Mouse (Mus musculus): ENCODE results near the gene Vps25. TPM values are rescaled to one million over a fixed set of nuclear protein-coding genes. Genes with fewer than 3 reads are reported as not detected.

Gene Vps25
- polyA plus RNA-seq, 2 experiments: 36.3 to 90.0 TPM

DNA sequence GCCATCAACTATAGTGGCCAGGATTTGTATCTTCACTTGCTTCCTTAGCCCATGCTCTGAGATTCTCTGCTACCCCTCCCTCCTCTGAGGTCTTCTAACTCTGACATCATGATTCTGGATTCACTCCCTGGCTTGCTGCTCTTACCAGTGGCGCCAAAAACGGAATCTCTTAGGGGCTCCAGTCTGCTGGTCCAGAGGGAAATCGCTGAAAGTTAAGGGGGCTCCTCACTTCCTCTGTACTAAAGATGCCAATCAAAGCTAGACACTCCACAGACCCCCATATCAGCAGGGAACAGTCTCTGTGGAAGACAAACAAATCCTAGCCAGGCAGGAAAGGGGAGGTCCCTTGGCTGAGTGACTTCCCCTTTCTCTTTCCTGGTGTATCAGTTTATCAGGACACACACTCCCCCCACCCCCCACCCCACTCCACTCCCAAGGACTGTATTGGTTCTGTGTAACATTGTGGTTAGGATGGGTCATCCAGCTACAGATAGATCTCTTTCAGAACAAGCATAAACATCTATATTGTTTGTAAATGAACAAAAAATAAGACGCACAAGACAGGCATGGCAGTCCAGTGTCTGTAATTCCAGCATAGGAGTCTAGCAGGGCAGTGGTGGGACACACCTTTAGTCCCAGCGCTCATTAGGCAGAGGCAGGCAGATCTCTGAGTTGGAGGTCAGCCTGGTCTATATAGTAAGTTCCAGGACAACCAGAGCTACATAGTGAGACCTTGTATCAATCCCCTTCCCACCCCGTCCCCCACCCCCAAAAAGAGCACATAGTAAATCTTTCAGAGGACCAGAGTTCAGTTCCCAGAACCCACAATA lies 21.3 kb upstream of the Vps25 start:
- no peaks in the 10 kb centered on the region for H3K36me3 ChIP-seq (replicated peaks; ENCODE audit: control insufficient read depth, insufficient read depth, low read depth)
- TF ChIP-seq CTCF (IDR thresholded peaks at IDR 0.05; ENCODE audit: low read depth): no peak
- no peak for TF ChIP-seq EP300 (IDR thresholded peaks at IDR 0.05; ENCODE audit: low read depth)
- DNase-seq (ENCODE audit: low read depth in 3 of 3, low spot score in 3 of 3): no peak
- H3K27ac ChIP-seq: no peak overlapping the region
- H3K4me1 ChIP-seq (replicated peaks; ENCODE audit: control insufficient read depth in 2 of 2, insufficient read depth in 2 of 2, low read length in 1 of 2): peaks cover 0 to 21% of the 10 kb centered on the region in 2 experiments; a peak in 2 of 4 replicates
- 0 out of 2 replicates have a peak overlapping the region, but pooled peaks have one; percentile 23 for H3K9ac ChIP-seq (replicated peaks)
- WGBS (ENCODE audit: insufficient replicate concordance): 17% methylated on average over 6 of the region's 6 CpGs
- peak; percentile 59; the same call in 1 of the 2 replicates for ATAC-seq (ENCODE audit: insufficient read depth)
- peak overlapping the region in 1 of 2 experiments; percentile 16; a peak in 1 of 4 replicates for H3K4me3 ChIP-seq (ENCODE audit: insufficient read depth in 1 of 2, low read depth in 2 of 2, low read length in 2 of 2)
- H3K27me3 ChIP-seq (ENCODE audit: control insufficient read depth, insufficient read depth, low read length): peaks cover 31% of the 10 kb centered on the region
- no peaks in the 10 kb centered on the region for H3K9me3 ChIP-seq (ENCODE audit: control insufficient read depth, low read length)
- H3K4me2 ChIP-seq (ENCODE audit: low read depth): peak overlapping the region; percentile 32

DNA sequence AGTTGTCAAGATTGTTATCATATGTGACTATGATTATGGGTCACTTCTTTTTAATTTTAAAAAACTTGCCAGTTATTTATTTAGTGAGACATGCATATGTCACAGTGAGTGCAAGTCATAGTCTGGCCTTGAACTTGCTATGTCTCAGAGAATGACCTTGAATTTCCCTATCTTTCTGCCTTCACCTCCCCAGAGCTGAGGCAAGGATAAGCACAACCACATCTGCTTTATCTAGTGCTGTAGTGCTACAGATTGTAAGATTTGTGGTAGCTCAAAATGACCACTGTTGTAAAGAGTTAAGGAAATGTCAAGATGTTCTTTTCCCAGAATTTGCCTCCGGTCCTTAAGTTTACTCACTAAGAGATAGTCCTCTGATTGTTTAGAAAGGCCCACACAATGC lies 20.3 kb upstream of the Vps25 start:
- no peak for TF ChIP-seq EP300 (IDR thresholded peaks at IDR 0.05; ENCODE audit: low read depth)
- no peak for TF ChIP-seq CTCF (IDR thresholded peaks at IDR 0.05; ENCODE audit: low read depth)
- DNase-seq (ENCODE audit: low read depth in 3 of 3, low spot score in 3 of 3): no peak
- ATAC-seq (ENCODE audit: insufficient read depth): no peak
- H3K27me3 ChIP-seq (ENCODE audit: control insufficient read depth, insufficient read depth, low read length): peaks cover 31% of the 10 kb centered on the region
- H3K36me3 ChIP-seq (replicated peaks; ENCODE audit: control insufficient read depth, insufficient read depth, low read depth): no peaks in the 10 kb centered on the region
- no peak overlapping the region for H3K9ac ChIP-seq (replicated peaks)
- H3K4me2 ChIP-seq (ENCODE audit: low read depth): no peak overlapping the region
- no peak overlapping the region for H3K27ac ChIP-seq
- H3K4me1 ChIP-seq (replicated peaks; ENCODE audit: control insufficient read depth in 2 of 2, insufficient read depth in 2 of 2, low read length in 1 of 2): peaks cover 0 to 21% of the 10 kb centered on the region in 2 experiments; a peak in 2 of 4 replicates
- 33% methylated on average over 1 of the region's 1 CpGs for WGBS (ENCODE audit: insufficient replicate concordance)
- H3K9me3 ChIP-seq (ENCODE audit: control insufficient read depth, low read length): no peaks in the 10 kb centered on the region
- H3K4me3 ChIP-seq (ENCODE audit: insufficient read depth in 1 of 2, low read depth in 2 of 2, low read length in 2 of 2): no peak overlapping the region

- Histone ChIP-seq H3K27me3 (ENCODE audit: control insufficient read depth, insufficient read depth, low read length) (peaks cover 28% of the 10 kb centered on the region), H3K4me3 (ENCODE audit: insufficient read depth in 1 of 2, low read depth in 2 of 2, low read length in 2 of 2) (no peak overlapping the region)
Observed at GRCm38 (mm10) chr11:101234124-101234523, 19.4 kb upstream of the Vps25 start.

GRCm38 (mm10) chr11:101235429-101235828 lies 18.1 kb upstream of the Vps25 start:
- Histone ChIP-seq H3K4me3 (ENCODE audit: insufficient read depth in 1 of 2, low read depth in 2 of 2, low read length in 2 of 2) (no peak overlapping the region), H3K9me3 (ENCODE audit: control insufficient read depth, low read length) (no peaks in the 10 kb centered on the region), H3K36me3 (replicated peaks; ENCODE audit: control insufficient read depth, insufficient read depth, low read depth) (no peaks in the 10 kb centered on the region), H3K27ac (no peak overlapping the region), H3K4me1 (replicated peaks; ENCODE audit: control insufficient read depth in 2 of 2, insufficient read depth in 2 of 2, low read length in 1 of 2) (peaks cover 0 to 16% of the 10 kb centered on the region in 2 experiments; a peak in 2 of 4 replicates), H3K27me3 (ENCODE audit: control insufficient read depth, insufficient read depth, low read length) (peaks cover 18% of the 10 kb centered on the region), H3K4me2 (ENCODE audit: low read depth) (no peak overlapping the region), H3K9ac (replicated peaks) (no peak overlapping the region)
- DNase-seq (ENCODE audit: low read depth in 3 of 3, low spot score in 3 of 3) (no peak), ATAC-seq (ENCODE audit: insufficient read depth) (no peak)
- TF ChIP-seq CTCF (IDR thresholded peaks at IDR 0.05; ENCODE audit: low read depth) (no peak), EP300 (IDR thresholded peaks at IDR 0.05; ENCODE audit: low read depth) (no peak)

More at GRCm38 (mm10) chr11:101234124-101234523, 19.4 kb upstream of the Vps25 start:
- Histone ChIP-seq H3K36me3 (replicated peaks; ENCODE audit: control insufficient read depth, insufficient read depth, low read depth) (no peaks in the 10 kb centered on the region), H3K9me3 (ENCODE audit: control insufficient read depth, low read length) (no peaks in the 10 kb centered on the region), H3K4me2 (ENCODE audit: low read depth) (no peak overlapping the region), H3K4me1 (replicated peaks; ENCODE audit: control insufficient read depth in 2 of 2, insufficient read depth in 2 of 2, low read length in 1 of 2) (peaks cover 0 to 21% of the 10 kb centered on the region in 2 experiments; a peak in 2 of 4 replicates), H3K9ac (replicated peaks) (no peak overlapping the region), H3K27ac (no peak overlapping the region)
- DNase-seq (ENCODE audit: low read depth in 3 of 3, low spot score in 3 of 3) (no peak), ATAC-seq (ENCODE audit: insufficient read depth) (no peak)
- TF ChIP-seq CTCF (IDR thresholded peaks at IDR 0.05; ENCODE audit: low read depth): no peak
- TF ChIP-seq EP300 (IDR thresholded peaks at IDR 0.05; ENCODE audit: low read depth): no peak

DNA sequence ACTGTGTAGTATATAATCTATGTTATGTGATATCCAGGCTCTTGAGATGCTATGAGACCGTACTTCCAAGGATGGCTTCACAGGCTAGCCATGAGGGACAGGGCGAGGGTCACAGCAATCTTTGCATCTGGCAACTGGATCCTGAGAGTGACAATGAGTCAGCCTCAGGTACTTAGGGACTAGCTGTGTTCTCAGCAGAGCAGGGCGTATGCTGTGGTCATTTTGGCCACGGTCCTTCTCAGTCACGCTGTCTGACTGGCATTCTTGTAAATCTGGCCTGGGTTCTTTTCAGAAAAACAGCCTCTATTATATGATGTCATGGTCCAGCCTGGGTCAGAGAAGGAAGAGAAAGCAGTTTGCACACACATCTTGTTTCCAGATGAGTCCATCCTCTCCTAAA lies 16.7 kb upstream of the Vps25 start:
- no peak overlapping the region for H3K4me2 ChIP-seq (ENCODE audit: low read depth)
- H3K4me1 ChIP-seq (replicated peaks; ENCODE audit: control insufficient read depth in 2 of 2, insufficient read depth in 2 of 2, low read length in 1 of 2): peaks cover 0 to 5% of the 10 kb centered on the region in 2 experiments; a peak in 2 of 4 replicates
- H3K36me3 ChIP-seq (replicated peaks; ENCODE audit: control insufficient read depth, insufficient read depth, low read depth): no peaks in the 10 kb centered on the region
- ATAC-seq (ENCODE audit: insufficient read depth): no peak
- no peak overlapping the region for H3K27ac ChIP-seq
- no peaks in the 10 kb centered on the region for H3K9me3 ChIP-seq (ENCODE audit: control insufficient read depth, low read length)
- TF ChIP-seq CTCF (IDR thresholded peaks at IDR 0.05; ENCODE audit: low read depth) (no peak), EP300 (IDR thresholded peaks at IDR 0.05; ENCODE audit: low read depth) (no peak)
- H3K27me3 ChIP-seq (ENCODE audit: control insufficient read depth, insufficient read depth, low read length): peaks cover 5% of the 10 kb centered on the region; the same call in 1 of the 2 replicates
- H3K9ac ChIP-seq (replicated peaks): no peak overlapping the region
- no peak for DNase-seq (ENCODE audit: low read depth in 3 of 3, low spot score in 3 of 3)
- no peak overlapping the region for H3K4me3 ChIP-seq (ENCODE audit: insufficient read depth in 1 of 2, low read depth in 2 of 2, low read length in 2 of 2)
- 78% methylated on average over 5 of the region's 5 CpGs for WGBS (ENCODE audit: insufficient replicate concordance)
